Mouse (Mus musculus): ENCODE measurements around the gene Sgpp2. TPM values are rescaled to one million over a fixed set of nuclear protein-coding genes. Genes with fewer than 3 reads are reported as not detected.

Sgpp2 gene
- total RNA-seq, 1 experiment, result 0.22 TPM

DNA sequence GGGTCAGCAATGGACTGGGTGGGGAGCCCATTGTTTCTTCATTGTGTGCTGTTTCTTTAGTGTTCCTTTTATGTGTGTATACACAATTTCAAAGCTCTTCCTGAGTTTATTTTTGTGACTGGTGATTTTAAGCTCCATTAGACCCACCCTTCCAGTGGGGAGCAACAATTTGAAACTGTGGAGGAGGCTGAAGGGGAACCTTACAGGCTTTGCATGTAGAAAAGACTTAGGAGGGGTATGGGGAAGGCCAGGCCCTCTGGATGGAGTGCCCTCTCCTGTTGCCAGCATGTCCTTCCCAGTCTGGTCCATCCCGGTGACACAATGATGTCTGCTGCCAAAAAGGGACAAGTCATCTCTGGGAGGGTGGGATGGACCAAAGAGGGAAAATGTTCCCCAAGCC is 39.1 kb downstream of the Sgpp2 start:
- no peak for DNase-seq (ENCODE audit: low read depth, low spot score)
- TF ChIP-seq ZNF384 (IDR thresholded peaks at IDR 0.05; ENCODE audit: low read depth, low read length) (no peak), HCFC1 (IDR thresholded peaks at IDR 0.05; ENCODE audit: borderline replicate concordance, insufficient read depth, low read length) (no peak), CHD2 (IDR thresholded peaks at IDR 0.05; ENCODE audit: low read depth, low read length) (no peak), MAFK (IDR thresholded peaks at IDR 0.05; ENCODE audit: insufficient read depth, low read depth, low read length) (no peak), ZC3H11A (IDR thresholded peaks at IDR 0.05; ENCODE audit: borderline replicate concordance, low read depth, low read length) (no peak)

DNA sequence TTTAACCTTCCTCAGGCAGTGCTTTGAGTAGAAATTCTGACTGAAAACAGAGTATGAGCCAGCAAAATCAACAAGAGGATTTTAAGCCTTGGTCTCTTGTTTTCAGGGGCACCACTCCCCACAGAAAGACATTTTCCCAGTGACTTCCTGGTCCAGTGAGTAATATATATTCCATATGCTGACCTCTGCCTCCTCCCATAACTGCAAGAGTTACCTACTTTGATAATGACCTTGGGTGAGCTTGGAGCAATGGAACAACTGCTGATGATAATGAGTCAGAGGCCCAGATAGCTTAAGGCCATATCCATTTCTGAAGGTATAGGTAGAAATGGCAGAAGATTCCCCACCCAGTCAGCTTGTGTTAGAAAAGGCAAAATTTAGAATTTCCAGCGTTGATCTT is 43.1 kb downstream of the Sgpp2 start:
- TF ChIP-seq ZNF384 (IDR thresholded peaks at IDR 0.05; ENCODE audit: low read depth, low read length), result no peak
- TF ChIP-seq MAFK (IDR thresholded peaks at IDR 0.05; ENCODE audit: insufficient read depth, low read depth, low read length), result no peak
- no peak for TF ChIP-seq ZC3H11A (IDR thresholded peaks at IDR 0.05; ENCODE audit: borderline replicate concordance, low read depth, low read length)
- no peak for TF ChIP-seq HCFC1 (IDR thresholded peaks at IDR 0.05; ENCODE audit: borderline replicate concordance, insufficient read depth, low read length)
- no peak for TF ChIP-seq CHD2 (IDR thresholded peaks at IDR 0.05; ENCODE audit: low read depth, low read length)
- H3K27ac ChIP-seq (ENCODE audit: insufficient read depth, low read depth, low read length, poor library complexity, severe bottlenecking), result no peak overlapping the region
- in situ Hi-C loops (cut with MboI; ENCODE audit: low sequenced_read_pairs in 2 of 2, unreplicated experiment in 2 of 2), result no loop called here
- no peak overlapping the region for H3K4me3 ChIP-seq (ENCODE audit: insufficient read depth in 1 of 2, low read depth in 1 of 2, low read length in 2 of 2, poor library complexity in 1 of 2, severe bottlenecking in 1 of 2)
- H3K4me1 ChIP-seq (ENCODE audit: control insufficient read depth in 2 of 2, insufficient read depth in 2 of 2, low read length in 2 of 2, poor library complexity in 1 of 2), result no peaks in the 10 kb centered on the region
- H3K36me3 ChIP-seq (ENCODE audit: control insufficient read depth, insufficient read depth, low read length, poor library complexity, severe bottlenecking), result no peaks in the 10 kb centered on the region
- H3K9me3 ChIP-seq (ENCODE audit: control insufficient read depth, insufficient read depth, low read depth, low read length), result no peaks in the 10 kb centered on the region
- no peak for DNase-seq (ENCODE audit: low read depth, low spot score)
- no peak overlapping the region for H3K9ac ChIP-seq (ENCODE audit: insufficient read depth, low read depth, low read length, poor library complexity, severe bottlenecking)

More for the DNA sequence above, 39.1 kb downstream of the Sgpp2 start:
- H3K36me3 ChIP-seq (ENCODE audit: control insufficient read depth, insufficient read depth, low read length, poor library complexity, severe bottlenecking), result no peaks in the 10 kb centered on the region
- in situ Hi-C loops (cut with MboI; ENCODE audit: low sequenced_read_pairs in 2 of 2, unreplicated experiment in 2 of 2), result no loop called here
- no peaks in the 10 kb centered on the region for H3K4me1 ChIP-seq (ENCODE audit: control insufficient read depth in 2 of 2, insufficient read depth in 2 of 2, low read length in 2 of 2, poor library complexity in 1 of 2)
- no peak overlapping the region for H3K4me3 ChIP-seq (ENCODE audit: insufficient read depth in 1 of 2, low read depth in 1 of 2, low read length in 2 of 2, poor library complexity in 1 of 2, severe bottlenecking in 1 of 2)
- H3K9ac ChIP-seq (ENCODE audit: insufficient read depth, low read depth, low read length, poor library complexity, severe bottlenecking), result no peak overlapping the region
- no peak overlapping the region for H3K27ac ChIP-seq (ENCODE audit: insufficient read depth, low read depth, low read length, poor library complexity, severe bottlenecking)
- H3K9me3 ChIP-seq (ENCODE audit: control insufficient read depth, insufficient read depth, low read depth, low read length), result no peaks in the 10 kb centered on the region

DNA sequence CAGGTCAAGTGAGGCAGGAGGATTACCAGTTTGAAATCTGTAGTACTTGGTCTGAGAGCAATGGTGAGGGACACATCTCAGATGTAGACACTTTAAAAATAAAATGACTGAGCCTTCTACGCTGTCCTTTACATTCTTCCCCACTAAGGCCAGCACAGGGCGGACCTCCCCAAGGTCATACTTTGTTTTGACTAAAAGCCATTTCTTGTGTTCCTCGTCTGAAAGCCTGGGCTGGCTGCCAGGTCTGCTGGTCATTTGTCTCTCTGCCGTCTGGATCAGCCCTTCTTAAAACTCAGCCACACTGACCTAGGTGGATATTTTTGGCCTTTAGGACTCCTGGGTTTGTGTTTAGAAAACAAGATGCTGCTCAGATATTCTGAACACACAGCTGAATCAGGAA is 45.0 kb downstream of the Sgpp2 start:
- no peak overlapping the region for H3K4me3 ChIP-seq (ENCODE audit: insufficient read depth in 1 of 2, low read depth in 1 of 2, low read length in 2 of 2, poor library complexity in 1 of 2, severe bottlenecking in 1 of 2)
- no peaks in the 10 kb centered on the region for H3K4me1 ChIP-seq (ENCODE audit: control insufficient read depth in 2 of 2, insufficient read depth in 2 of 2, low read length in 2 of 2, poor library complexity in 1 of 2)
- no peak for DNase-seq (ENCODE audit: low read depth, low spot score)
- in situ Hi-C loops (cut with MboI; ENCODE audit: low sequenced_read_pairs in 2 of 2, unreplicated experiment in 2 of 2), result no loop called here
- H3K9ac ChIP-seq (ENCODE audit: insufficient read depth, low read depth, low read length, poor library complexity, severe bottlenecking), result no peak overlapping the region
- no peaks in the 10 kb centered on the region for H3K9me3 ChIP-seq (ENCODE audit: control insufficient read depth, insufficient read depth, low read depth, low read length)
- H3K27ac ChIP-seq (ENCODE audit: insufficient read depth, low read depth, low read length, poor library complexity, severe bottlenecking), result no peak overlapping the region
- H3K36me3 ChIP-seq (ENCODE audit: control insufficient read depth, insufficient read depth, low read length, poor library complexity, severe bottlenecking), result no peaks in the 10 kb centered on the region
- TF ChIP-seq ZC3H11A (IDR thresholded peaks at IDR 0.05; ENCODE audit: borderline replicate concordance, low read depth, low read length) (no peak), ZNF384 (IDR thresholded peaks at IDR 0.05; ENCODE audit: low read depth, low read length) (no peak)

DNA sequence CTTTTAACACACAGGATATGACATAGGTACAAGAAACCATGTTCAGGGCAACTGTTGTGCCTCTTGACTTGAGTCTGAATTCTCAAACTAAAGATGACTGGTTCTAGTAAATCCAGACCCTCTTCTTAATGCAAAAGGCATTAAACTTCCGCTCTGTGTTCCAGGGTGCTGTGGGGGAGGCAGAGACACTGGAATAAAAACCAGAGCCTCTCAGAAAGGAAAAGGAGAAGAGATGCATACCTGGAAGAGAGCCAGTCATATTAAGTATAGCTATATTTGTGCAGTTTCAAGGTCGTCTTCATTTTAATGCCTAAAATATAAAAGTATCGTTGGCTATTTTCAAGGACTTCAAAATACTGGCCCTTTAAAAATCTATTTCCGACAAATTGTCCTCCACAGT is 47.3 kb downstream of the Sgpp2 start:
- Histone ChIP-seq H3K4me1 (ENCODE audit: control insufficient read depth in 2 of 2, insufficient read depth in 2 of 2, low read length in 2 of 2, poor library complexity in 1 of 2) (no peaks in the 10 kb centered on the region), H3K9me3 (ENCODE audit: control insufficient read depth, insufficient read depth, low read depth, low read length) (no peaks in the 10 kb centered on the region), H3K9ac (ENCODE audit: insufficient read depth, low read depth, low read length, poor library complexity, severe bottlenecking) (no peak overlapping the region), H3K27ac (ENCODE audit: insufficient read depth, low read depth, low read length, poor library complexity, severe bottlenecking) (no peak overlapping the region), H3K36me3 (ENCODE audit: control insufficient read depth, insufficient read depth, low read length, poor library complexity, severe bottlenecking) (no peaks in the 10 kb centered on the region), H3K4me3 (ENCODE audit: insufficient read depth in 1 of 2, low read depth in 1 of 2, low read length in 2 of 2, poor library complexity in 1 of 2, severe bottlenecking in 1 of 2) (no peak overlapping the region)
- DNase-seq (ENCODE audit: low read depth, low spot score), result no peak
- in situ Hi-C loops (cut with MboI; ENCODE audit: low sequenced_read_pairs in 2 of 2, unreplicated experiment in 2 of 2), result no loop called here
- TF ChIP-seq HCFC1 (IDR thresholded peaks at IDR 0.05; ENCODE audit: borderline replicate concordance, insufficient read depth, low read length), result no peak
- no peak for TF ChIP-seq ZNF384 (IDR thresholded peaks at IDR 0.05; ENCODE audit: low read depth, low read length)
- TF ChIP-seq ZC3H11A (IDR thresholded peaks at IDR 0.05; ENCODE audit: borderline replicate concordance, low read depth, low read length), result no peak
- TF ChIP-seq MAFK (IDR thresholded peaks at IDR 0.05; ENCODE audit: insufficient read depth, low read depth, low read length), result no peak
- no peak for TF ChIP-seq CHD2 (IDR thresholded peaks at IDR 0.05; ENCODE audit: low read depth, low read length)

DNA sequence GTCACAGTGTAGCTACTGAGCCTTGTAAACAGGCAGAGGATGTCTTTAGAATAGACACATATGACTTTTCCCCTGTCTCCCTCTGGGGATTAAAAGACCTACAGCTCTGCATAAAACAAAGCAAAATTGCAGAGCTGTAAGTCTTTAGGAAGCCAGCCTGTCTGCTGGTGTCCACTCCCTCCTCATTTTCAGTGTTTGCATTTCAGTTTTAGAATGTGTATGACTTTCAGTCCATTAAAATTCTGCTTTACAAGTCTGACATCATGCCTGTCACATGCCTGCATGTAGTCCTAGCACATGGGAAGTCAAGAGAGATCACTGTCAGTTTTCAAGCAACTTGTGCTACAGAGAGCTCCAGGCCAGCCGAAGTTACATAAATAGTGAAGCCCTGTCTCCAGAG is 47.7 kb downstream of the Sgpp2 start:
- DNase-seq (ENCODE audit: low read depth, low spot score), result no peak

More for the DNA sequence above, 47.7 kb downstream of the Sgpp2 start:
- H3K9me3 ChIP-seq (ENCODE audit: control insufficient read depth, insufficient read depth, low read depth, low read length), result no peaks in the 10 kb centered on the region
- in situ Hi-C loops (cut with MboI; ENCODE audit: low sequenced_read_pairs in 2 of 2, unreplicated experiment in 2 of 2), result no loop called here
- H3K27ac ChIP-seq (ENCODE audit: insufficient read depth, low read depth, low read length, poor library complexity, severe bottlenecking), result no peak overlapping the region
- H3K4me3 ChIP-seq (ENCODE audit: insufficient read depth in 1 of 2, low read depth in 1 of 2, low read length in 2 of 2, poor library complexity in 1 of 2, severe bottlenecking in 1 of 2), result no peak overlapping the region
- TF ChIP-seq CHD2 (IDR thresholded peaks at IDR 0.05; ENCODE audit: low read depth, low read length) (no peak), ZC3H11A (IDR thresholded peaks at IDR 0.05; ENCODE audit: borderline replicate concordance, low read depth, low read length) (no peak), ZNF384 (IDR thresholded peaks at IDR 0.05; ENCODE audit: low read depth, low read length) (no peak), HCFC1 (IDR thresholded peaks at IDR 0.05; ENCODE audit: borderline replicate concordance, insufficient read depth, low read length) (no peak), MAFK (IDR thresholded peaks at IDR 0.05; ENCODE audit: insufficient read depth, low read depth, low read length) (no peak)
- no peak overlapping the region for H3K9ac ChIP-seq (ENCODE audit: insufficient read depth, low read depth, low read length, poor library complexity, severe bottlenecking)
- H3K36me3 ChIP-seq (ENCODE audit: control insufficient read depth, insufficient read depth, low read length, poor library complexity, severe bottlenecking), result no peaks in the 10 kb centered on the region
- no peaks in the 10 kb centered on the region for H3K4me1 ChIP-seq (ENCODE audit: control insufficient read depth in 2 of 2, insufficient read depth in 2 of 2, low read length in 2 of 2, poor library complexity in 1 of 2)

All from ES-E14 (cell line).